Mouse (Mus musculus) layer of hippocampus, postnatal 25 days (tissue): ENCODE measurements around the gene Dpm1. TPM values are rescaled to one million over a fixed set of nuclear protein-coding genes. Genes with fewer than 3 reads are reported as not detected.

Experiments
- DNase-seq, 2 experiments: peaks; one replicate each; pipeline ENCODE4 v3.0.0; 2022; ENCODE audit warnings: mixed read lengths in 2 of 2, low spot score in 1 of 2; ENCODE audit errors: extremely low spot score in 1 of 2
- total RNA-seq, 2 experiments: library from RNA; stranded (reverse); gene quantifications; 2 replicates each; pipeline ENCODE4 v1.2.3; 2021

Gene Dpm1
- 10 to 100 TPM; 68.7 to 71.0 TPM for total RNA-seq

DNA sequence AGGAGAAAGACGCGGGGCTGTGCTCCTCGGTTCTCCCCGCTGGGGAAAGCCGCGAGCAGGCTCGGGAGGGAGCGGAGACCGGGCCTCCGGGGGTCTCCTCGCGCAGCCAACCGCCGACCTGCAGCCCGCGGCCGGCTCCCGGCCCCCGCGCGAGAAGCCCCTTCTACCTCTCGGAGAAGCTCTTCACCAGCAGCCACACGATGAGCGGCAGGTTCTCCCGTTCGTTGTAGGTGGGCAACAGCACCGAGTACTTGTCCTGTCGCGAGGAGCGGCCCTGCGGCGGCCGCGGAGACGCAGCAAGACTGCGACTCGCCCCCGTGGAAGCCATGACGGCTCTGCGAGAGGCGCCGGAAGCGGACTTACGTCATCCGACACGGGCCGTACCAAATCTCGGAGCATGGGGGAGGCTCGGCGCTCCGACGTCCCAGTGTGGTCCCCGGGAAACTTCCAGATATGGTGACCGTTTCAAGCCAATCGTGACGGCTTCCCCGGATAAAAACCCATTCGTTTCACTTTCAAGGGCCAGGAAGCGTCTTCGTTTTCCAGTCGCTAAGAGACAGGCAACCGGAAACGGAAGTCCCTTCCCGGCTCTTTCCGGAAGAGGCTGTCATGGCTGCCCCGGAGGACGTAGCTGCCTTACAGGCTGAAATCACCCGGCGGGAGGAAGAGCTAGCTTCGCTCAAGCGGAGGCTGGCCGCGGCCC, at the start of gene Dpm1, which contains the start of the genes Gm20716 and Mocs3:
Dpm1 (minus strand) TSS at position 566 of the 703 bp plus-strand sequence.
Gm20716 (minus strand) TSS at position 339 of the 703 bp plus-strand sequence.
Mocs3 (plus strand) TSS at position 597 of the 703 bp plus-strand sequence.
- DNase-seq = peak; percentile 79 to 94

DNA sequence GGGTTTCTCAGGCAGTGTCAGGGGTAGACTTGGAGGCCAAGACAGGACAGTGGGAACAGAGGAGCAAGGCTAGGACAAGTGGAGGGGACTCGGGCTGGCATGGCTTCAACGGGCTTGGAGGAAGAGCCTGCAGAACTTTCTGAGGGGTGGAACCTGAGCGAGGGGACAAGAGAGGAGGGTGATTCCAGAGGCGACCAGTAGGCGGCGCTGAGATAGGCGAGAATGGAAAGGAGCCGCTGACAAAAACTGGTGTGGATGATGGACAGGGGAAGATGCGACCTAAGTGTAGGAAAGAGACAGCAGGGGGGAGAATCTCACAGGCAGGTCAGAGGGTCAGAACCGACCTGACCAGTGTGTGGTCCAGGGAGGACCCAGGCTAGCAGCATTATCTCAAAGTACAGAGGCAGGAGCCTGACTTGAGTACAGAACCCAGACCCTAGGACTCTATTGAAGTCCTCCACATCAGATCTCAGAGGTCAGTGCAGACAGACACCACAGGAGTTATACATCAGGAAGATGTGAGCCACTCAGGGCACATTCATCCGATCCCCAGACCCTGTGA, 44.1 kb upstream of the Dpm1 start:
- peak; percentile 83 to 91 for DNase-seq

DNA sequence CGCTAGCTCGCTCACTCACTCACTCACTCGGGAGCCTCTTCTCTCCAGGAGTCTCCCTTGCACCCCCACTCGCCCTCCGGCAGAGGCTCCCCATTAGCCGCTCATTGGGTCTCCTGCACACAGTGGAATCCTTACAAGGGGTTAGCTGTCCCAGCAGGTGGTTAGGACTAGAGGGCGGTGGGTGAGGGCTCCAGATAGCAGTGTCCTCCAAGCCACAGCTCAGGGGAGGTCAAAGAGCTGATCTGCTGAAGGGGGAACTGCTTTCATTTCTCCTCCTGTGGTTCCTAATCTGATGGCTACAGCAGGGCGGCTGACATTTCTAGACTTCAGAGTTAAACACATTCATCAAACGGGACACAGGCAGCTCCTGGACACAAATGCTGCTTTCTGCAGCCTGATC, 43.0 kb upstream of the Dpm1 start:
- no peak for DNase-seq

DNA sequence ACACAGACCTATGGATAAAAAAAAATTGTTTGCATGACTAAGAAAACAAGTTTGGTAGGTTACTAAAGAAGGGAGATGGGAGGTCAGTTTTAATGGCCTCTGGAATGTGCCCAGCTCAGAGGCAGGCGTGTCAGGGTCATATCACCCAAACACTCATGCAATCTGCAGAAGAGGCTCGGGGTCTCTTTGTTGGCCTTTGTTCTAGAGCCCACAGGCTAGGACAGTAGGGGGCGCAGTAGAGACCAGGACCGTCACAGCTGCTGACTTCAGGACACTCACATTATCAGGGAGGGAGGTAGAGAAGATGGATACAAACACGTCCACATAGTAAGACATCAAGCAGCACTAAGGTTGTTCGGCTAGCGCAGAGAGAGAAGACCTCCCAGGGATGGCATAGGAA, 37.6 kb upstream of the Dpm1 start:
- DNase-seq = peak in 1 of 2 experiments; percentile 52

DNA sequence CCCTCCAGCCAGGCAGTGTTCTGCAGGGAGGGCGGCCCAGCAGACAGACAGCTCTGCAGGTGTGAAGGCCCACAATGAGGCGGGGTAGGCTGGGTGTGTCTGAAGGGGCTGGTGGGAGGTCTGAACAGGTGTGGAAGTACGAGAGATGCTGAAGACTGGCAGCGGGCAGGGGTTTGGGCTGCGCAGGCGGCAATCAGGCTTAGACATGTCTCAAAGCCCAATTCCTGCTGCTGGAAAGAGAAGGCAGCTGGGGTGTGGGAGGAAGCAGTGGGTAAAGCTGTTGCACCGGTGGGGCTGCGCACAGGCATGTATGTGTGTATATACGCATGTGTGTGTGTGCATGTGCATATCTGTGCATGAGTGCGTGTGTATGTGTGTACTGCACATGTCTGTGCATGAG, 30.5 kb upstream of the Dpm1 start:
- no peak for DNase-seq

DNA sequence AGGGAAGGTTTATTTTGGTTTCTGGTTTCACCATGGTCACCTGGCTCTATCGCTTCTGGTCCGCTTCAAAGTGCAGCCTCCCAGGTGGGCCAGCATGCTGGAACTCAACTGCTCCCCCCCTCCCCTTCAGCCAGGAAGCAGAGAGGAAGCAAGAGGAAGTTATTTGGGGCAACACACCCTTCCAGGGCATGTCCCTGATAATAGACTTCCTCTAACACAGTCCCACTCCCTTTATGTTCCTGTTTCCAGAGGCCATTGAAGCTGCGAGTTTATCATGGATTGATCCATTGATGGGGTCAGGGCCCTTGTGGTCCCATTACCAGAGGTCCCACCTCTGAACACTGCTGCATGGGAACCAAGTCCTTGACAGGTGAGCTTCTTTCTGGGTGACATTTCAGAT, 29.7 kb upstream of the Dpm1 start:
- no peak for DNase-seq

DNA sequence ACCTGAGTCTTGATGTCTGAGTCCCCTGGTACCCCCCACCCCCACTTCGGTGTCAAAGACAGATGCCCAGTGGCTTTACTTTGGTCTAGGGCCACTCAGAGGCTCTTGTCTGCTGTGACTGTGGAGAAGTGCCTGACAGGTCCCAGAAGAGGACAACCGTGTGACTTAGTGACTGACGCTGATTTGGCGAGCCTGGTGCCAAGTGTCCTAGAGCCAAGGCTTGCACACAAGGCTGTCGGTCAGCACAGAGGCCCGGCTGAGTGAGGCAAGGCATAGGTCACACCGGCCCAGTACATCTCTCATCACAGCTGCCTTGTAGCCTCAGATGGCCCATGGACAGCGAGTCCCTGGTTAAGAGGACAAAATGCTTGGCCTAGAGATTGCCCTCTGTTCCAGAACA, 28.7 kb upstream of the Dpm1 start:
- DNase-seq = no peak

DNA sequence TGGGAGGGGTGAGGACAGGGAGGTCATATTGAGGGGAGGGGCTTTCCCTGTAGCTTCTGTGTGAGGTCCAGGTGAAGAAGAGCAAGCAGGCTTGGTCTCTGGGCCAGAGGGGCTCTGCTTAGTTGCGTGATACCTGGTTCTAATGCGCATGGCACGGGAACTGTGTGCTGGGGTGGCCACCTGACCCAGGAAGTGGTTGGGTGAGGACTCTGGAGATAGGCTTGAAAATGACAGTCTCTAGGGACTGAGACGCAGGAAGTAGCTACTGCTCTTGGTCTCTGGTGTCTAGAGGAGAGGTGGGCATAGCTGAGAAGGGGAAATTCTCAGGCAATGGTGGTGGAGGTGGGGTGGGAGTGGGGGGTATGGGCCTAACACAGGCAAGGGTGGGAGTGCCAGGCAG, 26.8 kb upstream of the Dpm1 start:
- no peak for DNase-seq

DNA sequence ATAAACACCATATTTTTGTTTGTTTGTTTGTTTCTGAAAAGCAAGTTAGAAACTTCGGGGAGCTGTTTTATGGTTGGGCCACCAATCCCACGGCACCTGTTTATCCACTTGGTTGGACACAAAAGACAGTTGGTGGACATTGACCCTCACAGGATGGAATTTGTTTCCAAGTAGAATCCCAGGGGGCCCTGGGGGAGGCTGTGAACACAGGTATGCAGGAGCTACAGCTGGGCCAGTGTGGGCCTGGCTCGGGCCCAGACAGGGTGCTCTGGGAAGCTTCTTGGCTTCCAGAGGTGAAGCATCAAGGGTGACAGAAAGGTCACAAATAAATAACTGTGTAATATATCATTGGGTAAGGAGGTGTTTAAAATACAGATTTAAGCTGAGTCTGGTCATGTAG, 26.1 kb upstream of the Dpm1 start:
- DNase-seq = no peak

DNA sequence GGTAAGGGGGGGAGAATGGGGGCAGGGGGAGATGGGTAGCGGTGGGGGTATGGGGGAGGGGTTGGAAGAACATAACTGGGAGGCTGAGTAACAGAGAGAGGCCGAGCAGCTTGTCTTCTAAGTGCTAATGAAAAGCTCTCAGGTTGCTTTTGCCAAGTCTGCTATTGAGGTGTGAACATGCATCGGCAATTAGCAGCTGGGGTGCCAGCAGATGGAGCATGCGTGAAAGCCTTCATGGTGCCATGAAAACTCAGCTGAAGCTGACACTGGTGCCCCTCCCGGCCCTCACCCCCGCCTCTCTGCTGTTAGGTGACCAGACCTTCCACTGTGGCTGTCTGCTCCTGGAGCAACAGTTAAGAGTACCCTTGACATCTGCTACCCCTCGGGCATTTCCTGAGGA, 23.4 kb upstream of the Dpm1 start:
- no peak for DNase-seq

DNA sequence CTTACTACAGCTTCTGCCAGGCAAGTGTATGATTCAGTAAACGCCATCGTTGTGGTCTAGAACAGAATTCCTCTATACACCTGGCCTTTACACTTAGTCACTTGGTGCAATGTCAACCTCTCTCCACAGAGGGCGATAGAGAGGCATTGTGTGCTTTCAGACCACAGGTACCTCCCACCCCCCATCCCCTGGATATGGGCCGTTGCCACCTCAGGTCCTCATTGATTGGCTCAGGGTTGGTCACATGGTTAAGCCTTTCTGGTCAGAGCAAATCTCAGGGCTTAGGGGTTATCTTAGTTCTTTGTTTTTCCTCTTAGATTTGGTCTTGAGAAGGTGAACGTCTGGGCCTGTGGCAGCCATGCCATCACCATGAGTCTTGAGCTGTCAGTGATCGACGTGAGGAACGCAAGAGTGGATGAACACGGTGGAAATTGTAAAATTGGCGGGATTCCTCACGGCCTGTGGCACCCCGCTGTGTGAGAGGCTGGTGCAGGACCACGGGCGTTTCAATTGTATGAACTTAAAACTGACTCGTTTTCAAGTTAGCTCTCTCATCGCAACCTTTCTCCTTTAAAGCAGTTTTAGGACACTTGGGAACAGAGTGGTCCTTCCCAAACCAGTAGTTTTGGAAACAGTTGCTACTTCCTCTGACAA, 22.4 kb upstream of the Dpm1 start:
- no peak for DNase-seq

DNA sequence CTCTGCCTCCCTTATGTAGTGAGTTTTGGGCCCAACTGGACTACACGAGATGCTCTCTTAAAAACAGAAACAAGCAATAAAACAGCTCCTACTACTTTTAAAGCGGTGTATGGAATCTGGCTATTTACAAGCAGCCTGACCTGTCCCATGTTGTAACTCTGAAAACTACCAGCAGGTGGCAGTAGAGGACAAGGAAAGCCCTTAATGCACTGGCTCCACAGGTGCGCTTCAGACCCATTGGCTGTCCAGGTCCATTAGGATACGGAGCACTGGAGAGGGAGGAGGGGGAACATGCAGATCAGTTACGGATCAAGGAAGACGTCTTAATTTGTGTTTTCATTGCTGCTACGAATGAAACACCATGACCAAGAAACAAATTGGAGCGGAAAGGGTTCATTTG, 19.9 kb upstream of the Dpm1 start:
- peak; percentile 78 to 97 for DNase-seq

DNA sequence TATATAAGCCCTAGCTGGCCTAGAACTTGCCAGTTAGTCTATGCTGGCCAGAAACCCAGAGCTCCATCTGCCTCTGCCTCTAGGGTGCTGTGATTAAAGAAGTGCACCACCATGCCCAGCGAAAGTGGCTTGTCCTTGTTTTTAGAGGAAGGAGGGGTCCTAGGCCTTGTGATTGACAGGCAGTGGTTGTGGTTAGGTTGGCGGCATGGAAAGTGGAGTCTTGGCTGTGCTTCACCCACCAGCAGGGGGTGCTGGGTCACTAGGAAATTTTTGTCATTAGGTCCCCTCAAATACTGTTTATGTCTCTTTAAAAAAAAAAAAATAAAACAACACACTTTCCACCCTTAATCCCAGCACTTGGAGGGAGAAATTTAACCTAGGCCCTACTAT, 18.5 kb upstream of the Dpm1 start:
- peak in 1 of 2 experiments; percentile 53 for DNase-seq

DNA sequence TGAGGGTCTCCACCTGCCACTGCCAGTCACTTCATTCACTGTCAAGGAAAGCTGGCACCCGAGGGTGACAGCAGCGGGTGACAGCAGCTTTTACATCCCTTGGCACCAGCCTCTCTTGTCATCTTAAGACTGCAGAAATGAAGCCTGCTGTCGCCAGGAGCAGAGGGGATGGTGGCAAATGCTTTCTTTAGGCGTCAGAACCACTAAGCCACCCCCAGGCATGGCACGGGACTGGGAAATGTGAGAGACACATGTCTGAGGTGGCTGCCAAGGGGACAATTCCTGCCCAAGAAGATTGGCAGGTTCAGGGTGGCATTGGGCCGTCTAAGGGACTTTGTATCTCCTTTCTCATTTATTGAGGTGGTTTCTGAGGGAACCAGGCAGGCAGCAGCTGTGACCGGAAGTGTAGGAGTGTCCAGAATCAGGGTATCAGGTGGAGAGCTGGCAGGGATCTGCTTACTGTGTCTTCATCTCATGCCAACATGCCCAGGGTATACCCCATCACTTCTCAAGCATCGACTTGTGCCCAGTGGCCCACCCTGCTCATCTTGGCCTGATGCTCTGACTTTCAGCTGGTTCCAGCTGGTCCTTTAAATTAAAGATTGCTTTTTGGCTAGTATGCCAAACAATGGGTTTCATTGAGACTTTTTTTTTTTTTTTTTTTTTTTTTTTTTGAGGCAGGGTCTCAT, 17.9 kb upstream of the Dpm1 start:
- DNase-seq = no peak

DNA sequence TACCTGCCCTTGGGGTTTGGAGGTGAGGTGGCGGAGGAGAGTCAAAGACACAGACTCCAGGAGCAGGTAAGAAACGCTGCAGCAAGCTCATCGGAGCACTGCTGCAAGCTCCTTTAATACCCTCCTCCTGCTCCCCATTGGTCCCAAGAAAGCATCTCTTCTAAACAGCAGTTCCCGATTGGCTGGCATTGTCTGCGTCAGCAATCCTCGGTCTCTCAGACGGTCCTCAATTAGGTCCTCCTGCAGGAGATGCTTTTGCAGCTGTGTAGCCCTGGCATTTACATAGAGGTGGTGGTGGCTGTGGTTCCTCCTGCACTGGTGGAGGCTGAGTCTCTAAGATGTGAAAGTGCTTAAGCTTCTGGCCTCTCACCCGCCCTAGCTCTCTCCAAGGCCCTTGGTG, 15.2 kb upstream of the Dpm1 start:
- DNase-seq = no peak

DNA sequence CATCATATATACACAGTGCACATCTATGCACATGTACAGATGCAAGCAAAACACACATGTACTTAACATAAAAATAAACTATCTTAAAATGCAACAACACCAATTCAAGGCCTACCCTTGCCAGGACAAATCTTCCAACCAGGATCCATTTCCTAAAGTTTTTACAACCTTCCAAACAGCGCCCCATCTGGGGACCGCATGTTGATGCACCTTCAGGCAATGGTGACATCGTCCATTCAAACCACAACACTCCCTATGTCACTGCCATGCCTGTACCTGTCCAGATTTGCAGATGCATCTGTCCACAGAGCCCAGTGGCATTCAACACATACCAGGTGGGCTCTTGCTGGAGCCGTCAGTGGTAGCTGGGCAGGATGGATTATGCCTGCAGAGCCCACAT, 12.9 kb upstream of the Dpm1 start:
- DNase-seq = no peak

DNA sequence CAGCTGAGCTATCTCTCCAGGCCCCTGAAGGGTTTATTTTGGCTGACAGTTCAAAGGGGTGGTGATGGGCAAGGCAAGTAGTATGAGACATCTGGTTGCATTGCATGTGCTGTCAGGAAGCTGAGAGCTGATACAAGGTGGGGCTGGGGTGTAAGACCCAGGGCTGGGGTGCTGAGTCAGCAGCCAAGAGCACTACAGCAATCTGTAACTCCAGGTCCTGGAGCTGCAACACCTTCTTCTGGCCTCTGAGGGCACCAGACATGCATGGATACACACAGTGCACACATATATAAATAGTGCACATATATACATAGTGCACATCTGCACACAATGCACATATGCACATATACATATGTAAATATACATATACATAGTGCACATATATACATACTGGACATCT, 12.4 kb upstream of the Dpm1 start:
- DNase-seq = no peak

DNA sequence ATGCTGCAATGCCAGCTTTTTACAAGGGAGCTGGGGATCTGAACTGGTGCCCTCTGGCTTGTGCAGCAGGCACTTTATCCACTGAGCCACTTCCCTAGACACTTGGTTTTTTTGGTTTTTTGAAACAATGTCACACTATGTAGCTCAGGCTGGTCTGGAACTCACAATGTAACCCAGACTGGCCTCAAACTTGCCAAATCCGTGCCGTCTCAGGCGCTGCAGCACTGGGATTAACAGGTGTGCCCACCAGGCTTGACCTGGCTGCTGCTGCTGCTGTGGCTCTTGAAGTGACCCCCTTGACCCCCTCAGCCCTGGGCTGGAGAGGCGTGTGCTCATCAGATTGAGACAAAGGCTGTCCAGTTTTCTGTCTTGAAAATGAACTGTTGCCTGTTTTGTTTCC, 7.9 kb upstream of the Dpm1 start:
- no peak for DNase-seq

DNA sequence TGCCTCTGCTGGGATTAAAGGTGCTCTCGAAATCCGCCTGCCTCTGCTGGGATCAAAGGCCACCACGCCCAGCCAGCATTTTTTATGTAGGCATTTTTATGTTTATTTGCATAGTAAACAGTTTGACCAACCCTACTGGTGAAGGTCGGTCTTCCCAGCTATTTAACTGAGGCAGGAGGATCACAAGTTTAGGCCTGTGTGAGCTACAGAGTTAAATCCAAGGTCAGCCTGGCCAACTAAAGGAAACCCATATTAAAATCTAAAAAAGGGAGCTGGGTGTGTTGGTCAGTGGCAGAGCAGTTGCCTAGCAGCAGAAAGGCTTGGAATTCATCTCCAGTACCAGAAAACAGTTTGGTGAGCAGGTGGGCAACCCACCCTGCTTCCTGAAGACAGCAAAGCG, 2.9 kb upstream of the Dpm1 start:
- DNase-seq = no peak

DNA sequence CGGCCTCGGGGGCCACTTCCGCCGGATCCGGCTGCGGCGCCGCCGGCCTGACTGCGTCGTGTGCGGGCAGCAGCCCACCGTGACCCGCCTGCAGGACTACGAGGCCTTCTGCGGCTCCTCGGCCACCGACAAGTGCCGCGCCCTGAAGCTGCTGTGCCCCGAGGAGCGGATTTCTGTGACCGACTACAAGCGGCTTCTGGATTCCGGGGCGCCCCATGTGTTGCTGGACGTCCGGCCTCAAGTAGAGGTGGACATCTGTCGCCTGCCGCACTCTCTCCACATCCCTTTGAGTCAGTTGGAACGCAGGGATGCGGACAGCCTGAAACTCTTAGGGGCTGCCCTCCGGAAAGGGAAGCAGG, 1.1 kb upstream of the Dpm1 start:
- DNase-seq = no peak

DNA sequence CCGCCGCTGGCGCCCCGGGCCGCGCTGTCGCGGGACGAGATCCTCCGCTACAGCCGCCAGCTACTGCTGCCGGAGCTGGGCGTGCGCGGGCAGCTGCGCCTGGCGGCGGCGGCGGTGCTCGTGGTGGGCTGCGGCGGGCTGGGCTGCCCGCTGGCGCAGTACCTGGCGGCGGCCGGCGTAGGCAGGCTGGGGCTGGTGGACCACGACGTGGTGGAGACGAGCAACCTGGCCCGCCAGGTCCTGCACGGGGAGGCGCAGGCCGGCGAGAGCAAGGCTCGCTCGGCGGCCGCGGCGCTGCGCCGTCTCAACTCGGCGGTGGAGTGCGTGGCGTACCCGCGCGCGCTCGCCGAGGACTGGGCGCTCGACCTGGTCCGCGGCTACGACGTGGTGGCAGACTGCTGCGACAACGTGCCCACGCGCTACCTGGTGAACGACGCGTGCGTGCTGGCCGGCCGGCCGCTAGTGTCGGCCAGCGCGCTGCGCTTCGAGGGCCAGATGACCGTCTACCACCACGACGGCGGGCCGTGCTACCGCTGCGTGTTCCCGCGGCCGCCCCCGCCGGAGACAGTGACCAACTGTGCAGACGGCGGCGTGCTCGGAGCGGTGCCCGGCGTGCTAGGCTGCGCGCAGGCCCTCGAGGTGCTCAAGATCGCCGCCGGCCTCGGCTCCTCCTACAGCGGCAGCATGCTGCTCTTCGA, 531 bp upstream of the Dpm1 start:
- no peak for DNase-seq
